Mouse (Mus musculus): ENCODE measurements at regions not wholly inside any gene's neighbourhood (a gene's known extent, or its start where the extent isn't known, plus 50 kb on each side); places are given as distances from the start of the nearest gene placed in this dataset.

DNA sequence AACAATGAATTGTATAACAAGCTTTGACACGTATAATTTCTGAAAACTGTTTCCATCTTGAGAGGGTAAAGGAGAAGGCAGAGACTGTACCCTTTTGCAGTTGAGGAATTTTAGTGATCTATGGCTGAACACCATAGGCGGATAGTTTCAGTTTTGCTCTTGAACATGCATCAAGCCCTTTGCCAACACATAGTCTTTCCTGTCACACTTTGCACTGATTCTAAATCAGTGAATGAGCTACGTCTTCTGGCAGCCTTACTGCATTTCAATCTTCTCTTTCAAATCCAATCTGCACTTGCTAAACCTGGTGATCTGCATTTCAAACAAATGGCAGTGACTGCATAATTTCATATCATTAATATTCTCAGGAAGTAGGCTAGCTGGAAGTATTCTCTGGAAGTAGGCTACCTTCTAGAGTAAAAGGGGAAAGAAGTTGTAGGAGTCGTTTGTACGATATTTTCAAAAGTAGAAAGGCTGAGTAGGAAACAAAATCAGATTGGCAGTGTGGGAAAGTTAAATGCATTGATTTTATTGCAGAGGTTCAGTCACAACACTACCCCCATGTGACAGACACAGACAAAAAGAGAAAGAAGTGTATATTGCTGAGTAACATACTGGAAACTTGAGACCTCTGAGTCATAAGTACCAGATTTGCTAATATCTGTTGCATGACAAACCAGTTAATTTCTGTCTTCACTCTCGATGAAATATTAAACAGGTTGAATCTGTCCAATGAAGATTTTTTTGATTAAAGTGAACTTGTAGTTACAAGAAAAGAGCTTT lies 983.3 kb upstream of the Nr2f1 start:
- no peak for DNase-seq

DNA sequence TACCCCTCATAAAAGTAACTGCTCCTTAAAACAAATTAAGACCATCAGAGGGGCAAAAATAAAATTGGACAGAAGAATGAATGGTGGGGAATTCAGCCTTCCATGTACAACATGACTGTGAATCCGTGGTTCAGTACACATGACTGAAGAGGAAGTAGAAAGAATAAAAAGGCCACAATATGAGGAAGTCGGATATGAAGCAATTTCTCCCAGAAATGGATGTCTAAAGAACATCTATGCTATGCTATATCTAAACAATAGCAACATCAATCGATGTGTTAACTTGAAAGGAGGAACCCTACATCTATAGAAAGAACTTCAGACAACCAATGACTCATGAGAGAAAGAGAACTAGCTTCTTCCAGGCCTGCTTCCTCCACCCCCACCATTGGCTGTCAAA lies 959.2 kb upstream of the Nr2f1 start:
- no peak for DNase-seq

DNA sequence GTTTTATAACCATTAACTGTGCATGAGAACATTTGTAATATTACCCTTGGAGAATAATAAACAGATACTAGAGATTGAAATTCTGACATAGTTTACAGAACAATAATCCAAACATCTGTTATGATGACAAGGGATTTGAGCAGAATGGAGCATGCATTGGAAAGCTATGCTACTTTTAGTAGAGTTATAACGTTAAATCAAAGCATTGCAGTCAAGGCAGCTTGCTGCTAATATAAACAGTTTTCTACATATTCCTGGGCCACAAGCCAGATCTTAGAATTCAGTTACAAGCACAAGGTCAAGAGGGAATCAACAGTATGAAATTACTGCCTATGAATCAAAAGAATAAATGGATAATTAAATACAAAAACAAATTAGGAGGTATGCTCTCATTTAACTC lies 943.3 kb upstream of the Nr2f1 start:
- no peak for DNase-seq

DNA sequence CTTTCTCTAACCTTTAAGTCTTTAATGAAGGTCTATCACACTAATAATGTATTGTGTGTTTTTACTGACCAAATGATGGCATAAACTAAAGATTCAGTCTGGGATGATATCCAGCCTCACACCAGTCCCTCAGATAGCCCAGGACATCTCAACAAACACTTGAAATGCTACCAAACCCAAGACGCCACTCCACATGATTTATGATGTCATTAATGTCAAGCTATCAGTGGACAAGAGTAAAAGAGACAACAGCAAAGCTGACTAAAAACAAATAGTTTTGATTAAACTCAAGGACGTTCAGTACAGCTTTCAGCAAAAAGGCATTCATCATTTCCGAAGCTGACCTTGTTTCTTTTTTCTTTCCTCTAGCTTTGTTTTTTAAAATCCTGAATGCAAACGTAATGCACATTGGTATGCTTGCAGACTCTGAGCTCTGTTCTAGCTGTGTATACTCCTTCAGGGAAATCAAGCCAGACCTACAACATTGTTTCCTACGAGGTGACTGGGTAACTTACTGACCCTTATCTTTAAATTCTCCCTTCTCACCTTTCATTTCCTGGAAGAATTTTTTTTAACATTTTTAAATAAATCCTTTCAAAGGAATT lies 941.9 kb upstream of the Nr2f1 start:
- peak; percentile 61 for DNase-seq

DNA sequence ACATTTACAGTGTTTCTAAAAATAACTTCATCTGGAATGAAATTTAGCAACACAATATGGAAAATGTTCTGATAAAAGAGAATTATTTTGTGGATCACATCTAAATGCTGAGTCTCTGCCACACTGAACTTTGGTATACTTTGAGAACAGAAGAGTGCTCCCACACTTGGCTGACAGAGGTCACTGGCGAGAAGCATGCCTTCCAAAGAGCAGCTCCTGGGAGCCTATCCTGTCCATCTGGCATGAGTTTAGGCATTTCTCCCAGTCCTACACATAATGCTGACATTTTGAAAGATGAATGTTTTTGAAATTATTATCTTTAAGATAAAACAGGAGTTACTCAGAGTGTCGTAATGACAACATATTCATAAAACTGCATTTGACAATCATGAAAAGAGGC lies 939.2 kb upstream of the Nr2f1 start:
- no peak for DNase-seq

DNA sequence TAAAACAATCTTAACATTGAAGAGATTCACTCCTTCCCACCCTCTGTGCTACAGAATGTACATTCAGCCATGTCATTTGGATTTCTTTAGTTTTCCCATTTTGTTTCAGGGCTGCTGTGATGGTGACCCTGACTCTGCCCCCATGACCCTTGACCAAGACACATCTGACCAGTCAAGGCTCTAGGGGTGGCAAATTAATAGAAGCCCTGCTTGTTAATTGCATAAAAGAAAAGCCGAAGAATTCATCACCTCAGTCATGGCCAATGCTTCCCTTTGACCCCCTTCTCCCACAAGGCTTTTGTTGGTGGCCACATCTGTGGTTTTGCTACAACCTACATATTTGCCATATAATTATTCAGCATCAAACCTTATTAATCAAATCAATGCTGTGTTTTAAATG lies 937.2 kb upstream of the Nr2f1 start:
- no peak for DNase-seq

All from adrenal gland, adult 2 months (tissue).